Mouse (Mus musculus): ENCODE results near the gene Gpr156.
"Not testable (repeated sequence)": the region's sequence is repeated elsewhere in the genome, so short reads cannot be mapped to it uniquely, and the experiment has no call there.

Gene Gpr156

GRCm38 (mm10) chr16:37999762-38000161 lies 83.5 kb downstream of the Gpr156 start:
- no peak for DNase-seq (ENCODE audit: low spot score in 2 of 2)

- no peak for DNase-seq (ENCODE audit: low spot score in 2 of 2)
Measured at GRCm38 (mm10) chr16:38000178-38000577, 83.9 kb downstream of the Gpr156 start.

GRCm38 (mm10) chr16:38001766-38002165 lies 85.5 kb downstream of the Gpr156 start:
- DNase-seq (ENCODE audit: low spot score in 2 of 2) = no peak

DNA sequence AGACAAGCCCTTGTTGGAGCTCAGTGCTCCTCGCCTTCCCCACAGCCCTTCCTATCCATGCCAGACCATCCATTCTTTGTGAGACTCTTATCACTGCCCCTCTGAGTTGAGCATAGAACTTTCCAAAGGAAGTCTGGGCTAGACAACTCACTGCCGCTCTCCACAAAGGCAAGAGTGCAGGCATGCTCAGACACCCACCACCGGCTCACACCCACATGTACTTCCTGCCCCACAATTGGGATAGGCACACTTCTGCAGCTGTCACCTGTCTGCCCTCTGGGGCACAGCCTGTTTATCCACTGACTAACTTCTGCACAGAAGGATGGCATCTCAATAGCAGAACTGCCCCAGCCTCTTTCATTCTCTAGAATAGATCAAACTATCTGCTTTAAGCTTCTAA lies 86.2 kb downstream of the Gpr156 start:
- DNase-seq (ENCODE audit: low spot score in 2 of 2) = no peak

DNA sequence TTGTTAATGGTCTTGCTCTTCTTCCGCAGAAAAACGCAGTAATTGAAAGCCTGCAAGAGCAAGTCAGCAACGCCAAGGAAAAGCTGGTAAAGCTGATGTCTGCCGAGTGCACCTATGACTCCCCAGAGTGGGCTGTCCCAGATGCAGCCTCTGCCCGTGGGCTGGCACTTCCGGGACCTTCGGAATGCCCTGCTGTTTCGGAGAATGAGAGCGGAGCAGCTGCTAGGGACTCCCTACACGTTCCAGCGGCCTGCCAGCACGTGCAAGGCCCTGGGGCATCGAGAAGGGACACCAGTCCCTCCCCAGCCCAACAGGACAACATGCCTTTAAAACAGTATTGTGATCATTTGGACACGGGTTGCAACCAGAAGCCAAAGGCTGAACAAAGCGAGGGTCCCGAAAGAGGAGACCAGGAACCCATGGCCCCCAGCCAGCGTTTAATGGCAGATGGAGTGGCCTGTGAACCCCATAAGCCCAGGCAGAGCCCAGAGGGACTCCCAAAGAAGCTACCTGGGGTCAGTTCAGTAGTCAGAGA lies 88.3 kb downstream of the Gpr156 start:
- no peak for DNase-seq (ENCODE audit: low spot score in 2 of 2)

DNA sequence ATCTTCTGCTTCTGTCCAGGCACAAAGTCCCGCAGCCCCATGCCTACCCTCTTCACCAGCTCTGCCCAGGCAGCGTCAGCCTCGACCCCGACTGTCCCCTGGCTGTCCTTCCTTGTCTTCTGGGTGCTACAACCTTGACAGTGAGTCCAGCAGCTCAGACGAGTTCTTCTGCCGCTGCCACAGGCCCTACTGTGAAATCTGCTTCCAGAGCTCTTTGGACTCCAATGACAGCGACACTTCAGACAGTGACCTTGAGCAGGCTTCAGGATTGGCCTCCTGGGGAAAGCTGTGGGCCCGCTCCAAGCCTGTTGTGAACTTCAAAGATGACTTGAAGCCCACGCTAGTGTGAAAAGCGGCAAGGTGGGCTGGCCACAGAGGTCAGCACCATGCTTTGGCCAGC lies 89.2 kb downstream of the Gpr156 start:
- no peak for DNase-seq (ENCODE audit: low spot score in 2 of 2)

DNA sequence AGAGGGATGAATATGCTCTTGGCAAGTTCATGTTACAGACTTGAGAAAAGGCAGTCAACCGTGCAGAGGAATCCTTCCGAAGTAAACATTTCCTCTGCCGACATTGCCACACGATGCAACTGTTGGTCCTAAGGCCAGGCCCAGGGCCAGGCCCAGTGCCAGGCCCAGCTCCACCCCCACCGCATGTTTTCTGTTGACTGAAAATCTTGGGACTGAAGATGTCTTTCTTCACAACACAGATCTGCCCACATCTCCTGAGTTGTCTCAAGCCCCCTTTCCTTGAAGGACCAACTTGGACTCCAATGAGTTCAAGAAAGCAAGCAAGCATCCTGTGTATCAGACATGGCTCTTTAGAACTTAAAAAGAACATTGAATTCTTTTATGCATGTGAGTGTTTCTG lies 92.1 kb downstream of the Gpr156 start:
- DNase-seq (ENCODE audit: low spot score in 2 of 2) = no peak

- DNase-seq (ENCODE audit: low spot score in 2 of 2) = no peak
Measured at GRCm38 (mm10) chr16:38009041-38009825, 92.9 kb downstream of the Gpr156 start.

DNA sequence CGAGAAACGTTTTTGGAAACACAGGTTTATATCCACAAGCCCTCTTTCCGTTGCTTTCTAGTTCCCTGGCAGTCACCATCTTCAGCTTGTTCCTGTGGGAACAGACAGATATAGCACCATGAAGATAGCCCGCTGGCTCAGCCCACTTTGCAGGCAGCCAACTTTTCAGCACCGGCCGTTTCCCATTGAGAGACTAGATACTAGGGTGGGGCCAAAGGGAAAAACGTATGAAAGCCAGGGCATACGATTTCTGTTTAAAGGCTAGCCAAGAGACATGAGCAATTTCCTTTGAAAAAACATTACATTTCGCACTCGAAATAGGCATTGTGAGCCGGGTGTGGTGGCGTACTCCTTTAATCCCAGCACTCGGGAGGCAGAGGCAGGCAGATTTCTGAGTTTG lies 95.2 kb downstream of the Gpr156 start:
- no peak for DNase-seq (ENCODE audit: low spot score in 2 of 2)

DNA sequence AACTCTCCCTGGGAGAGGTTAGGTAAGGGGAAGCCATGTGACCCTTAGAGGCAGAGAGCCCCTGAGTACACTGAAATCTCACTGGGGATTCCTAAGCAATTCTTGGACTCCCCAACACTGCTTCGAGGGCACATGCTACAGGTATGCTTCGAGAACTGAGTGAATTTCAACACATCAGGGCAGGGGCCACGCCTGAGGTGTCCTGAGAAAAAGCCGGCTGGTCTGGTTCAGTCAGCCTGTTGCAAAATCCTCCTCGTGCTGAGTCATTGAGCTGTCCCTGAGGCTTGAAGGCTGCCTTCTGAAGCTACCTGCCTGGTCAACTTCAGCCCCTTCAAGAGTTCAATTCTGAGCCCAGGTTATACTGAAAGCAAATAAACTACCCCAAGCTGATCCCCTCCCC lies 96.1 kb downstream of the Gpr156 start:
- no peak for DNase-seq (ENCODE audit: low spot score in 2 of 2)

- no peak for DNase-seq (ENCODE audit: low spot score in 2 of 2)
Measured at GRCm38 (mm10) chr16:38012891-38013290, 96.6 kb downstream of the Gpr156 start.

GRCm38 (mm10) chr16:38014951-38015350 lies 98.7 kb downstream of the Gpr156 start:
- no peak for DNase-seq (ENCODE audit: low spot score in 2 of 2)

DNA sequence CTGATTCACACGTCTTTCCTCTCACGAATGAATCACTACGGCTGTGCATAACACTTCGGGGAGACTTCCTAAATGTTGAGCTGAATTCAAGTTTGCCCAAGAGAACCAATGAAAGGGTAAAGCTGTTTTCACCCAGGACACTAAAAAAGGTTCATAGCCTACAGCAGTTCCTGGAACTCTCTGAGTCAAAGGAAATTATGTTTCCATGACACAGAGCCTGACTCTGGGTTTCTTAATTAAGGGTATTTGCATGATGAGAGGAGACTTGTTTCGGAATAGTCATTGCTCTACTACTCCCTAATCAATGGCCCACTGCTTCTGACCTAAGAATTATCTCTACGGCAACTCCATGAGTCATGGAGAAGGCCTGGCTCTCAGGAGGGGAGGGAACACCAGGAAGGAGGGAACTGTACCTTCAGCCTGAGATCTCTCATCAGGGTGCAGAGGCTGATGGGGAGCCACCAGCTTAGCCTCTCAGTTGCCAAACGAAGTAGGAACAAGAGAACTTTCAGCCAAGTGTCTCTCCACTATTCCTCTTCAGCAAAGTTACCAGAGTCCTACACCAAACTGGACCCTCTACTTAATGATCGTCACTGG lies 100.7 kb downstream of the Gpr156 start:
- no peak for DNase-seq (ENCODE audit: low spot score in 2 of 2)

- DNase-seq (ENCODE audit: low spot score in 2 of 2) = no peak
Measured at GRCm38 (mm10) chr16:38017958-38018376, 101.7 kb downstream of the Gpr156 start.

DNA sequence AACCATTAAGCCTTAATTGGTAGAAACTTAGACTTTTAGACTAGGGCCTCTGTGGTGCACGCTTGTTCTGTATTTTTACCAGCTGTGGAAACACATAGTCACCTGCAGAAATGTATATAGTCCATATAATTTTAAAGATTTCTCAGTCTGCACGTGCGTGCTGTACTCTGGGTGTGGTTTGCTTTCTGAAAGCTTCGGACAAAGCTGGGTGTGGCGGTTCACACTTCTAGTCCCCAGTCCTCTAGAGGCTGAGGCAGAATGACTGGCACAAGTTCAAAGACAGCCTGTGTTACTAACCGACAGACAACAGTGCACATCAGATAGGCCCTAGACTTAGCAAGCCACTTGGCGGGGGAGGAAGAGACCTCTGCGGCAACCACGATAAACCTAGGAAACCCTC lies 116.3 kb downstream of the Gpr156 start:
- DNase-seq (ENCODE audit: low spot score in 2 of 2) = no peak

- no peak for DNase-seq (ENCODE audit: low spot score in 2 of 2)
Measured at GRCm38 (mm10) chr16:38033071-38033470, 116.8 kb downstream of the Gpr156 start.

DNA sequence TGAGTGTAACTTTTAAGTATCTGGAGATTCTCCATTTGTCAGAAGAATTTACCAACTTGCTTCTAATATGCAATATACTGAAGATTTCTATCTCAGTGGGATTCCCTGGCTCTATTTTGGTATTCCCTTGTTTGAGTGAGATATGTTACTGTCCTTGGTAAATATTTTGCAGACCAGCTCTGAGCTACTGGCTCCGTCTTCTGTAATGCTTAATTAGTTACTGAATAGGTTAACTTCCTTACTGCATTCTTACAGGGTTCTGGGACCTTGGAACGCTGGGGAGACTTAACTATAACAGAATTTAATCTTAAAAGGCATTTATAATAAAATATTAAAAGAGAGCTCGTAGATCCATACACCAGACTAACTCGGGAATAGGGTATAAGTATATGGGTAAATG lies 121.8 kb downstream of the Gpr156 start:
- not testable (repeated sequence) for DNase-seq (ENCODE audit: low spot score in 2 of 2)

DNA sequence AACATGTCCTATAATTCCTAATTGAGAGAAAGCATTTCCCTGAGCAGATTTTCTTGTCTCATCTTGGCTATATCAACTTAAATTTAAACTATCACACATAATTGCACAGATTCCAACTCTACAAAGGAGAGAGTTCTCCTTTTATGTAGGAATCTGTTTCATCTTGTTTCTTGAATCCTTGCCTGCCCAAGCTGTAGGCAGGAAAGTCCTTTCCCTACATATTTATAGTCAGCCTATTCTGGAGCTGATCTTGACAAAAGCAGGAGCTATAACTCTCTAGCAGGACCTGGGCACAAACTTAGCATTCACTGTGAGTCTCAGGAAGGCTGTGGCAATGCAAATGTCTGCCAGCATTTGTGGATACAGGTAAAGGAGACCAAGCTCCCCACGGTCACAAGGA lies 125.9 kb downstream of the Gpr156 start:
- no peak for DNase-seq (ENCODE audit: low spot score in 2 of 2)

DNA sequence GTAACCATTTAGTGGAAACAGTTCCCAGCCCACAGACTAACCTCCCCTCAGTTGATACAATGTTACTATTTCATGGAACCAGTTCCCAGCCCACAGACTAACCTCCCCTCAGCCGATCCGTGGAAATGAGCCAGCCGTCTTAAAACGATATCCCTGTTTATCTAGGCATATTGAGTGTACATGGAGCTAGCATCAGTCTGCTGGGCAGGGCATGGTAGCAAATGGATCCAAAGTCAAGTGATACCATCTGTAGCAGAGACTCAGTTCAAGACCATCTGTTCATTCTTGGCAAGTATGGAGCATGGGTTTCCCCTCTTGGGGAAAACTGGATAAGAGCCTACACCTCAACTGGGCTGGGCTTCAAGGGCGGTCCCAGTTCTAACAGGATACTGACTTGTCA lies 128.3 kb downstream of the Gpr156 start:
- DNase-seq (ENCODE audit: low spot score in 2 of 2) = no peak

- no peak for DNase-seq (ENCODE audit: low spot score in 2 of 2)
Measured at GRCm38 (mm10) chr16:38047781-38048558, 131.7 kb downstream of the Gpr156 start.

All from frontal cortex, postnatal 10 days (tissue).